Mouse (Mus musculus): ENCODE measurements at regions not wholly inside any gene's neighbourhood (a gene's known extent, or its start where the extent isn't known, plus 50 kb on each side); places are given as distances from the start of the nearest gene placed in this dataset.

DNA sequence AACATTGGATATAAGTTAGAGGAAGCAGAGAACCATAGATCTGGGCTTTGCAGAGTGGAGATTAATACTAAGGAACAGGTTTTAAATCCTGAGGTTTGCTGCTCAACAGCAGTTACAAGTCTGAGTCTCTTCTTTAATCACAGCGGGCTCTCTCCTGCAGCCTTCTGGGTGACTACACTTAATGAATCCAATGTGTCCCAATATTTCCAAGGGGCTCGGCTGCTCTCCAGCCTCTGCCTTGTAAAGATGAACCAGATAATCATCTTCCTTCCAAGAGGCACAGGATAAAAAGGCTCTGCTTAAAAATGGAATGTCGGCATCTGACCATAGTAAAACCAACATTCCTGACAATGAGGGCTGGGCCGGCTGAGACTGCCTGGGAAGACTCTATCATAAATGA is 251.6 kb downstream of the Hs3st3b1 start:
- no peak overlapping the region for H3ac ChIP-seq (ENCODE audit: control insufficient read depth, insufficient read length)
- TF ChIP-seq POLR2AphosphoS2 (IDR thresholded peaks at IDR 0.05; ENCODE audit: insufficient read length, low read depth) (no peak), USF1 (IDR thresholded peaks at IDR 0.05; ENCODE audit: low read depth) (no peak), REST (IDR thresholded peaks at IDR 0.05; ENCODE audit: insufficient read depth, insufficient read length) (no peak), TCF3 (IDR thresholded peaks at IDR 0.05; ENCODE audit: insufficient read length, low read depth) (no peak), E2F4 (IDR thresholded peaks at IDR 0.05; ENCODE audit: insufficient read depth) (no peak), MYOD1 (IDR thresholded peaks at IDR 0.05; ENCODE audit: control insufficient read depth in 1 of 3, insufficient read length in 2 of 3, low read depth in 2 of 3) (no peak), SRF (IDR thresholded peaks at IDR 0.05; ENCODE audit: control insufficient read depth, insufficient read length, low read depth) (no peak), POLR2A (IDR thresholded peaks at IDR 0.05; ENCODE audit: insufficient read length, low read depth) (no peak), MYOG (IDR thresholded peaks at IDR 0.05; ENCODE audit: control insufficient read depth in 1 of 3, insufficient read depth in 1 of 3, insufficient read length in 2 of 3, low read depth in 2 of 3) (no peak), MAX (IDR thresholded peaks at IDR 0.05; ENCODE audit: low read depth) (no peak), TCF12 (IDR thresholded peaks at IDR 0.05; ENCODE audit: insufficient read depth, poor library complexity, severe bottlenecking) (no peak), CEBPB (IDR thresholded peaks at IDR 0.05; ENCODE audit: insufficient read depth, poor library complexity, severe bottlenecking) (no peak)

DNA sequence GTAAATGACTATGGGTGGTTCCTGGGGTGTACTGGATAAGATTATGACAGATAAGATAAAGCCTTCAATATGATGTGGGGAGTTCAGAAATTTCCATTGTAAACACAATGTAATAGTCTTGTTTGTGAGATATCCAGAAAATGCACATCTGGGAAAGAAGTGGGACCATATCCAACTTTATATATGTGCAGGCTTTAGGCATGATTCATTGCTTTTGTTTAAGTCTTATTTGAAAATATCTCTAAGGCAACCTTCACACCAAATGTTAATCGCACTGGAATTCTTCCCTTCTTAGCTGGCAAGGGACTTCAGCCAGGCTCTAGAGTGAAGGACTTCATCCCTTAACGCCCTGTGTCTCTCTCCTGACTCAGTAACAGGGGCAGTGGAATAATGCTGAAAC is 250.3 kb downstream of the Hs3st3b1 start:
- no peaks in the 10 kb centered on the region for H3K79me2 ChIP-seq (ENCODE audit: control insufficient read depth, insufficient read depth)

More for the DNA sequence above, 251.6 kb downstream of the Hs3st3b1 start:
- H3K4me3 ChIP-seq = no peak overlapping the region
- no peaks in the 10 kb centered on the region for H3K36me3 ChIP-seq (ENCODE audit: control insufficient read depth, insufficient read depth)
- H3K27me3 ChIP-seq (ENCODE audit: control insufficient read depth, insufficient read depth, insufficient read length) = no peaks in the 10 kb centered on the region
- no peaks in the 10 kb centered on the region for H3K79me2 ChIP-seq (ENCODE audit: control insufficient read depth, insufficient read depth)
- H3K4me2 ChIP-seq (ENCODE audit: low read depth) = no peak overlapping the region

DNA sequence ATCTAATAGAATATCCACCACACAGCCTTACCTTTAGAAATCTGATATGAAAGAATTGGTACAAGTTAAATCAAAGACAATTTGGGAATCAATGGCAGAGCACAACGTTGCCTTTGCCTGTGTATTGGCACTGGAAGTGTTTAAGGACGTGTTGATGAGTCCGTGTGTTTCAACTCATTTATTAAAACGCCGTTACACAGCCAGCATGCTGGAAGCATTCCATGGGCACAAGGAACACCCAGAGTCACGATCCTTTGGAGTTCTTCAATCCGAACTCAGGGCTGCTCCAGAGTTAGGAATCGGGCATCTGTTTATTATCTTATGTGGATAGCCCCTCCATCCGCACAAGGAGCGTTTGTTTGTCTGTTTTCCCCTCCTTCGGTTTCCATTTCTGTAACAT is 244.2 kb downstream of the Hs3st3b1 start:
- no peaks in the 10 kb centered on the region for H3K79me2 ChIP-seq (ENCODE audit: control insufficient read depth, insufficient read depth)
- H3K27me3 ChIP-seq (ENCODE audit: control insufficient read depth, insufficient read depth, insufficient read length) = peaks cover 3% of the 10 kb centered on the region
- no peak overlapping the region for H3ac ChIP-seq (ENCODE audit: control insufficient read depth, insufficient read length)
- no peak overlapping the region for H3K4me2 ChIP-seq (ENCODE audit: low read depth)
- H3K36me3 ChIP-seq (ENCODE audit: control insufficient read depth, insufficient read depth) = no peaks in the 10 kb centered on the region
- no peak overlapping the region for H3K4me3 ChIP-seq
- TF ChIP-seq CEBPB (IDR thresholded peaks at IDR 0.05; ENCODE audit: insufficient read depth, poor library complexity, severe bottlenecking) (no peak), MYOG (IDR thresholded peaks at IDR 0.05; ENCODE audit: control insufficient read depth in 1 of 3, insufficient read depth in 1 of 3, insufficient read length in 2 of 3, low read depth in 2 of 3) (no peak), POLR2AphosphoS2 (IDR thresholded peaks at IDR 0.05; ENCODE audit: insufficient read length, low read depth) (no peak), MAX (IDR thresholded peaks at IDR 0.05; ENCODE audit: low read depth) (no peak), E2F4 (IDR thresholded peaks at IDR 0.05; ENCODE audit: insufficient read depth) (no peak), USF1 (IDR thresholded peaks at IDR 0.05; ENCODE audit: low read depth) (no peak), POLR2A (IDR thresholded peaks at IDR 0.05; ENCODE audit: insufficient read length, low read depth) (no peak), TCF3 (IDR thresholded peaks at IDR 0.05; ENCODE audit: insufficient read length, low read depth) (no peak), TCF12 (IDR thresholded peaks at IDR 0.05; ENCODE audit: insufficient read depth, poor library complexity, severe bottlenecking) (no peak), MYOD1 (IDR thresholded peaks at IDR 0.05; ENCODE audit: control insufficient read depth in 1 of 3, insufficient read length in 2 of 3, low read depth in 2 of 3) (no peak), REST (IDR thresholded peaks at IDR 0.05; ENCODE audit: insufficient read depth, insufficient read length) (no peak), SRF (IDR thresholded peaks at IDR 0.05; ENCODE audit: control insufficient read depth, insufficient read length, low read depth) (no peak)

More for the DNA sequence above, 250.3 kb downstream of the Hs3st3b1 start:
- Histone ChIP-seq H3K4me3 (no peak overlapping the region), H3K4me2 (ENCODE audit: low read depth) (no peak overlapping the region), H3K27me3 (ENCODE audit: control insufficient read depth, insufficient read depth, insufficient read length) (peaks cover 3% of the 10 kb centered on the region), H3K36me3 (ENCODE audit: control insufficient read depth, insufficient read depth) (no peaks in the 10 kb centered on the region), H3ac (ENCODE audit: control insufficient read depth, insufficient read length) (no peak overlapping the region)
- no peak for TF ChIP-seq MYOD1 (IDR thresholded peaks at IDR 0.05; ENCODE audit: control insufficient read depth in 1 of 3, insufficient read length in 2 of 3, low read depth in 2 of 3)
- no peak for TF ChIP-seq REST (IDR thresholded peaks at IDR 0.05; ENCODE audit: insufficient read depth, insufficient read length)
- TF ChIP-seq MYOG (IDR thresholded peaks at IDR 0.05; ENCODE audit: control insufficient read depth in 1 of 3, insufficient read depth in 1 of 3, insufficient read length in 2 of 3, low read depth in 2 of 3) = no peak
- TF ChIP-seq CEBPB (IDR thresholded peaks at IDR 0.05; ENCODE audit: insufficient read depth, poor library complexity, severe bottlenecking) = no peak
- no peak for TF ChIP-seq MAX (IDR thresholded peaks at IDR 0.05; ENCODE audit: low read depth)
- no peak for TF ChIP-seq SRF (IDR thresholded peaks at IDR 0.05; ENCODE audit: control insufficient read depth, insufficient read length, low read depth)
- no peak for TF ChIP-seq POLR2A (IDR thresholded peaks at IDR 0.05; ENCODE audit: insufficient read length, low read depth)

- no peak overlapping the region for H3K4me2 ChIP-seq (ENCODE audit: low read depth)
- no peaks in the 10 kb centered on the region for H3K36me3 ChIP-seq (ENCODE audit: control insufficient read depth, insufficient read depth)
- TF ChIP-seq SRF (IDR thresholded peaks at IDR 0.05; ENCODE audit: control insufficient read depth, insufficient read length, low read depth) = no peak
- no peak for TF ChIP-seq E2F4 (IDR thresholded peaks at IDR 0.05; ENCODE audit: insufficient read depth)
- TF ChIP-seq POLR2A (IDR thresholded peaks at IDR 0.05; ENCODE audit: insufficient read length, low read depth) = no peak
- no peak for TF ChIP-seq POLR2AphosphoS2 (IDR thresholded peaks at IDR 0.05; ENCODE audit: insufficient read length, low read depth)
- no peak for TF ChIP-seq TCF3 (IDR thresholded peaks at IDR 0.05; ENCODE audit: insufficient read length, low read depth)
- TF ChIP-seq REST (IDR thresholded peaks at IDR 0.05; ENCODE audit: insufficient read depth, insufficient read length) = no peak
- no peak for TF ChIP-seq CEBPB (IDR thresholded peaks at IDR 0.05; ENCODE audit: insufficient read depth, poor library complexity, severe bottlenecking)
- no peak for TF ChIP-seq USF1 (IDR thresholded peaks at IDR 0.05; ENCODE audit: low read depth)
- TF ChIP-seq MYOG (IDR thresholded peaks at IDR 0.05; ENCODE audit: control insufficient read depth in 1 of 3, insufficient read depth in 1 of 3, insufficient read length in 2 of 3, low read depth in 2 of 3) = no peak
- no peak for TF ChIP-seq MYOD1 (IDR thresholded peaks at IDR 0.05; ENCODE audit: control insufficient read depth in 1 of 3, insufficient read length in 2 of 3, low read depth in 2 of 3)
- no peak for TF ChIP-seq MAX (IDR thresholded peaks at IDR 0.05; ENCODE audit: low read depth)
- no peak for TF ChIP-seq TCF12 (IDR thresholded peaks at IDR 0.05; ENCODE audit: insufficient read depth, poor library complexity, severe bottlenecking)
- no peak overlapping the region for H3ac ChIP-seq (ENCODE audit: control insufficient read depth, insufficient read length)
- H3K4me3 ChIP-seq = no peak overlapping the region
- H3K27me3 ChIP-seq (ENCODE audit: control insufficient read depth, insufficient read depth, insufficient read length) = peaks cover 3% of the 10 kb centered on the region
- H3K79me2 ChIP-seq (ENCODE audit: control insufficient read depth, insufficient read depth) = no peaks in the 10 kb centered on the region
Observed at GRCm38 (mm10) chr11:63678382-63678905, 243.6 kb downstream of the Hs3st3b1 start.

Measured in myocyte (in vitro differentiated cells).